Mouse (Mus musculus): ENCODE results near the gene Dnajc4. TPM values are rescaled to one million over a fixed set of nuclear protein-coding genes. Genes with fewer than 3 reads are reported as not detected.
"Not testable (repeated sequence)": the region's sequence is repeated elsewhere in the genome, so short reads cannot be mapped to it uniquely, and the experiment has no call there.

The Dnajc4 gene
- polyA plus RNA-seq, 1 experiment from 2014 or later = 21.3 TPM

DNA sequence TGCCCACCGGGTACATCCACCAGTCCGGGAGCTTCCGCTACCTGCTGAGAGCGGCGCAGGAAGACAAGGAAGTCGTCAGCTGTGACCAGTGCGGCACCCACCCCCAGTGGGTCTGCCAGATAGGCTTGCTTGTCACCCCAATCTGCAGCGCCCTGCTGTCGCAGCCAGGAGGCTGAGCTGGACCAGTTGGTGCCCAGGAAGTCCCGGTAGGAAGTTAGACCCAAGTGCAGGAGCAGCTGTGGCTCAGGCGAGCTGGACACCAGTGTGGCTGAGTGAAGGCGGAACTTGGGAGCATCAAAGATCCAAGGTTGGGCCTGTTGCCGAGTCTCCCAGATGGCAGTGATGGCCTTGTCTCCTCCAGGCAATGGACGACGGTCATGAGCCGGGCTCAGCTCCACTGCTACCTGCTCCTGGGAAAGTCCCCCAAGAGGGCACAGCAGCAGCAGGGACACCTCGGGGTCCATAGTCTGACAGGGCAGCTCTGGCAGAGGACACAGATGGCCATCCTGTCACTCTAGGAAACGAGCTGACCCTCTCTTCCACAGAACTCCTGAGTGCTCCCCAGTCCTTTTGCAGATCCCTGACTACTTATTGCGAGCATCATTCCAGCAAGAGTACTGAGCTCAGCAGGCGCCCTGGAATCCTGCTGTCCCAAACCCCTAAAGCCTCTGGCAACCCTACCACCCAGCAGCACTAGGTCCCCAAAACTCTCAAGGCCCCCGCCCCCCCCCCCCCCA is 3.1 kb upstream of the Dnajc4 start:
- no peak for DNase-seq (ENCODE audit: low spot score)

- no peak for DNase-seq (ENCODE audit: low spot score)
These were observed 2.1 kb upstream of the Dnajc4 start for GRCm38 (mm10) chr19:6994489-6994888.

DNA sequence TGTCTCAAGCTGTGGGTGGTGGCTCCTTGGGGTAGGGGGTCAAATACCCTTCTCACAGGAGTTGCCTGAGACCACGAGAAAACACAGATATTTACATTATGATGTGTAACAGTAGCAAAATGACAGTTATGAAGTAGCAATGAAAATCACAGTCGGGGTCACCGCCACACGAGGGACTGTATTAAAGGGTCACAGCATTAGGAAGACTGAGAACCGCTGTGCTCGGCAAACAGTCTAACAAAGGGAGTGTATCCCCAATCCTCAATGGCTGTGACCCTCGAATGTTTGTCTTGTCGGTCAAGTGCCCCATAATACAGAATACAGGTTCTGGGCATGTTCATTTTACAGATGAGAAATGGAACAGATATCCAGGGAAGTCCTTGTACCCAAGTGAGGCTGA is 1.6 kb upstream of the Dnajc4 start:
- DNase-seq (ENCODE audit: low spot score) = no peak

GRCm38 (mm10) chr19:6993011-6993770 is 819 bp upstream of the Dnajc4 start:
- DNase-seq (ENCODE audit: low spot score) = no peak

DNA sequence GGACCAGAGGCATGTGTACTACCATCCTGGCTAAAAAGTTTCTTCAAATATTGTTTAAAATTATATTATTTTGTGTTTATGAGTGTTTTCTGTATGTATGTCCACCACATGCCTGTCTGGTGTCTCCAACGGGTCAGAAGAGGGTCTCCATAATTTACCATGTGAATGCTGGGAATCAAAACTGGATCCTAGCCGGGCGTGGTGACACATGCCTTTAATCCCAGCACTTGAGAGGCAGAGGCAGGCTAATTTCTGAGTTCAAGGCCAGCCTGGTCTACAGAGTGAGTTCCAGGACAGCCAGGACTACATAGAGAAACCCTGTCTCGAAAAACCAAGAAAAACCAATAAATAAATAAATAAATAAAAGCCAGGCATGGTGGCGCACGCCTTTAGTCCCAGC is 1.2 kb downstream of the Dnajc4 start:
- DNase-seq (ENCODE audit: low spot score) = not testable (repeated sequence)

DNA sequence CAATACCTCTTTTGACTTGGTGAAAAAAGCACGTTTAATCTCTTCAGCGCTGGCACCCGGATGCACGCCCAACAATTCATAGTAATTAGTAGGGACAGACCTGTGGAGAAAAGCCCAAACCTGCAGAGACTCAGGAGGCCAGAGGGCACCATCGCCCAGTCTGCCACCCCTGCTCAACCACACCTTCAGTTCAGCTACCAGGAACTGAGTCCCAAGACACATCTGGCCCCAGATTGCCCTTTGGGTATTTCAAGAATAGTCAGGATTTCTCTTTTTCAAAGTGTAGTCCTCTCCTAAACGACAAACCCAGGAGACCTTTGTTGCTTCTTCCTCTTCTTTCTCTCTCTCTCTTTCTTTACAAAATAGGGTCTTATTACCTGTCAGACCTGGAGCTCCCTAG is 1.7 kb downstream of the Dnajc4 start:
- no peak for DNase-seq (ENCODE audit: low spot score)

GRCm38 (mm10) chr19:6989251-6989650 is 3.1 kb downstream of the Dnajc4 start:
- no peak for DNase-seq (ENCODE audit: low spot score)

DNA sequence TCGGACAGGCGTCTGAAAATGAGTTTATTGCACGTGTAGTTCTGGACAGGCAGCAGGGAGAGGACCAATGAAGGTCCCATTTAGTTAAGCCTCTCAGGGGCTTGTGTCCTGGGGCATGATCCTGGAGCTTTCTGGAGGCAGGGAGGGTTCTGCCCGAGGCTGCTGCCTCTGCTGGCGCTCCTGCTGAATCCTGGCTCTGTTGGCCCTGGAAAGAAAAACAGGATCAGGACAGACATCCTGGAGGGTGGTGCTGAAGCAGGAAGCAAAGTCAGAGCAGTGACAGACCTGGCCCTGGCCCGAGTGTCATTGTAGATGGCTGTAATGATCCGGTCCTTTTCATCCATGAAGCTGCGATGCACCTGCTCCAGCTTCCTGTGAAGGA is 4.5 kb downstream of the Dnajc4 start:
- DNase-seq (ENCODE audit: low spot score) = no peak

GRCm38 (mm10) chr19:6987061-6987903 is 5.1 kb downstream of the Dnajc4 start, which contains the start of gene Vegfb:
Gene Vegfb (minus strand): TSS chr19:6987651.
- peak; percentile 68 for DNase-seq (ENCODE audit: low spot score)

- no peak for DNase-seq (ENCODE audit: low spot score)
These were observed 6.2 kb downstream of the Dnajc4 start for GRCm38 (mm10) chr19:6985951-6986708.

DNA sequence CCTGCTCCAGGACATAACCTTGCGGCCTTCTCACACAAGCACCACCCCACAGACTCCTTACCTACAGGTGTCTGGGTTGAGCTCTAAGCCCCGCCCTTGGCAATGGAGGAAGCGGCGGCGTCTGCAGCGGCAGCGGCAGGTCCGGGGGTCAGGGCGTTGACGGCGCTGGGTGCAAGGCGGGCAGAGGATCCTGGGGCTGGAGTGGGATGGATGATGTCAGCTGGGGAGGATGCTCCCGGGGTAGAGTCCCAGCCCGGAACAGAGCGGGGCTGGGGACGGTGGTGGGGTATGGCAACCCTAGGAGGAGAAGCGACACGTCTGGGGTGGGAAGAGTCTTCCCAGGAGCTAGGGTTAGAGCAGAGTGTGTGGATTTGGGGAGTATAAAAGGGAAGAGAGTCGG is 7.1 kb downstream of the Dnajc4 start:
- no peak for DNase-seq (ENCODE audit: low spot score)

DNA sequence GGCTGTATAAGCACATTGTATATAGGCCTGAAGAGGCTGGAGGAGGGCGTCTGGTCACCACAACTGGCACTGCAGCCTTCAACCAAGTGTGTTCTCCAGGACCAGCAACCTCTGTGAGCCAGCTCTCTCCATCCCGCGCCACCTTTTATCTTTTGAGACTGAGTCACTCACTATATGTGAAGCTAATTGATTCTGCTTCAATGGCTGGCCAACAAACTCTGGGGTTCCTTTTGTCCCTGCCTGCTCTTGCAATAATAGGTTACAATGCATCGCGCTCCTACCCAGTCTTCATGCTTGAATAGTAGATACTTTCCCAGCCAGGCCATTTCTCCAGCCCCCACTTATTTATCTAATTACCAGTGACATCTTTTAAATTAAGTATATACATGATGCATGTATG is 8.8 kb downstream of the Dnajc4 start:
- no peak for DNase-seq (ENCODE audit: low spot score)

DNA sequence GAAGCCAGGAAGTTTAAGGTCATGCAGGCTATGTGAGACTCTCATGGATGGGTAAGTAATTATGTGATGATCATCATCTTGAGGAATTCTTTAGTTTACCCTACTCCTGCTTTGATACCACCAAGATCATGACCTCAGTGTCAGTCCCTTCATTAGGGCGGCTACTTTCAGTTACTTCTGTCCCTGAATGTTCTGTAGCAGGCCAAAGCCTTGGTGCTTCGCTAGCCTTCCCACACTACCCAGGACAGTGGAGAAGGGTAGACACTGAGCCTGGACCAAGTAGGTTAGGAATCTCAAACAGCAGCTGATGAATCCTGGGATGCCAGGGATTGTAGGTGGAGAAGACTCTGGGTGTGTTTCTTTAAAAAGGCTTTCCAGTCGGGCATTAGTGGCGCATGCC is 10.9 kb downstream of the Dnajc4 start:
- DNase-seq (ENCODE audit: low spot score) = no peak

- peak; percentile 99 for DNase-seq (ENCODE audit: low spot score)
These were observed 11.8 kb downstream of the Dnajc4 start, which contains the start of gene Fkbp2 for GRCm38 (mm10) chr19:6980381-6981093. Gene Fkbp2 (minus strand): TSS chr19:6980501.

DNA sequence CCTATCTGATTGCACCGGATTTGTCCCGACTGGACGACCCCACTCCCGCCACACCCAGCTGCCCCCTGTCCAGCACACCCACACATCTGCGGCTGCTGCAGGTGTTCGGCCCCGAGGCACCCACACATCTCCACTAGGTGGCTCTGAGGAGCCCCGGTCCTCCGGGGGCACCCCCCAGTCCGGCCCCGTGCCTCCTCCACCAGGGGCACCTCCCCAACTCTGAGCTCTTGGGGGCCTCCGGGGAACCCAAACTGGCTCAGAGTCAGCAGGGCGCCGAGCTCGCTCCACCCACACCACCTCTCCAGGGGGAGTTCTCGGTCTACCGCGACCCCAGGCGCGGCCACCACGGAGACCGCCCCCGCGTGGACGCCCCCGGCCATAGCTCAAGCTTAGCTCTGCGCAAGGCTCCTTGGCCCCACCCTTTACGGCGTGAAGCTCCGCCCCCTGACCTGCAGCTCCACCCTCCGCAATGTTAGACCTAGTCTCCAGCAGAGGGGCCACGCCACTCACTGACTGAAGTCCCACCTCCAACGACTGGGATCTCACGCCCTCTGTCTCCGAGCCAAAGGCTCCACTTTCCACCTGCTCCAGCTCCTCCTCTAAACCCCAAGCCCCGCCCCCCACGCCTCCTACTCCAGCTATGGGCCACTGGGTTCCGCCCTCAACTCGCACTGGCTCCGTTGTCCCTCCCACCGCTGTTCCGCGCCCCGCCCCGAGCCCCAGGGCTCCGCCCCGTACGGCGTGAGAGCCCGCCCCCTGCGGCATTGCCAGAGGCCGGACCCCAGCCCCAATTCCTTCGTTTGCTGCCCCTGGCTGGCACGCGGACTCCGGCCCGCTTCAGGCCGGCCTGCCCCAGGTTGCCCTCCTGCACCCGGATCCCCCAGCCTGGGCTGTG is 12.6 kb downstream of the Dnajc4 start:
- DNase-seq (ENCODE audit: low spot score) = peak; percentile 100

DNA sequence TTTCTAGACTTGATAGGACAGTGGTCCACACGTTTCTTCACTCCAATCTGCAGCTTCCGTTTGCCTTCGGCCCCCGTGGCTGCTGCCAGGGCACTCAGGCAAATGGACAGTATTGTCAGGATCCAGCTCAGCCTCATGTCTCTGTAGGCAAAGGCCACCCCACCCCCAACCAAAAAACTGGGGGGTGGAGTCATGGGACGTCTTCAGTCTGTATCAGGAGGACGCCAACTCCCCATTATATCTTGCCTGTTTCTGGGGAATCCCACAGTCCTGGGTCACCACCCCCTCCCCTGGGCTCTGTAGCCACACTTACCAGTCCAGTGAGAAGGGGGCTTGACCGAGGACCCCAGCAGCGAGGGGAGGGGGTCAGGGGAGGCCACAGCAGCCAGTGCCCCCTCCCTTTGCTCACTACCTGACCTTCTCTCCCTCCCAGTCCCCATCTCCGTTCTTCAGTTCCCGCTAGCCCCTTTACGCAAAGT is 13.3 kb downstream of the Dnajc4 start:
- peak; percentile 50 for DNase-seq (ENCODE audit: low spot score)

GRCm38 (mm10) chr19:6978639-6978974 is 13.8 kb downstream of the Dnajc4 start:
- no peak for DNase-seq (ENCODE audit: low spot score)

GRCm38 (mm10) chr19:6977759-6978638 is 14.4 kb downstream of the Dnajc4 start:
- no peak for DNase-seq (ENCODE audit: low spot score)
